Mouse (Mus musculus): ENCODE results near the gene Slc29a2.

DNA sequence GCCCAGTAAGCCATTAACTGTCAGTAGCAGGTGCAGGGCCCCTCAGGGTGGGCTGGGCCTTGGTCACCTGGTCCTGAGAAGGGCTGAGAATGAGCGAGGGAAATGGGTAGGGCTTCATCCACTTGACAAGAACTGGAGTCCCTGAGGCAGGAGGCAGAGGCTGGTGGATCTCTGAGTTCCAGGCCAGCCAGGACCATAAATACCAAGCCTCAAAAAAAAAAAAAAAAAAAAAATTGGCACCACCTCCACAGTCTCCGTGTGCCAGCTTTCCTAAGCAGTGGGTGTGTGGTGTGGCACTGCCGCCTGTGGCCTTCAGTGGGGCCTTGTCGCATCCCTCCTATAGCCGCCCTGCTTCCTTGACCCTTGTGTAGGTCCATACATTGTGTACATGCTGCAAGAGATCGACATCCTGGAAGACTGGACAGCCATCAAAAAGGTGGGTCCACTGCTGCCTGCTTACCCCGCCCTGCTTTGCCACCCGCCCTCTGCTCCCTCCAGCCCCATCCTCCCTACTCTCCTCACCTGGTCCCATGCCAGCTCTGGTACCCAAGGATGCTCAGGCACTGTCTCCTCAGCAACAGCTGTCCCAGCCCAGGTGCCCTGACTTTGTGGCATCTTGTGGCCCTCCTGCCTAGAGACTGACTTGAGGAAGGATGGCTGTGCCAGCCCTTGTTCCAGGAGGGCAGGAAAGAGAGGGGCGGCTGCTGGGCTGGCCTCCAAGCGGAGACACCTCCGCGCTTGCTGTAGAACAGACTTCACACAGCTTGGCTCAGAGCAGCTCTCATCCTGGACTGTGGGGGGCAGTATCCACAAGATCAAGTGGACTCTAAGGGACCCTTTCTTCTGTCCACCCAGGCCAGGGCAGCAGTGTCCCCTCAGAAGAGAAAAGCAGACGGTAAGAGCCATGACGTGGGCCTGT lies 24.7 kb downstream of the Slc29a2 start:
- TF ChIP-seq EP300 (IDR thresholded peaks at IDR 0.05; ENCODE audit: insufficient read depth, low read depth, low read length) (no peak), CTCF (IDR thresholded peaks at IDR 0.05; ENCODE audit: low read depth, low read length) (peak; percentile 46)
